Comparison of ENCODE assay signal across 8 mouse cellular contexts in genomic region chr17:5137936-5138335, GRCm38 (mm10).
A peak's percentile ranks its signal among the peaks of the same experiment; 100 is the strongest.
DNase-seq lines count a peak whose midpoint lies in the region; ATAC-seq and TF ChIP-seq lines count a peak whose summit lies in the region.

No protein-coding gene starts in this region.

- no peak overlapping the region for H3K4me2 ChIP-seq in intestine, embryonic 15.5 days (replicated peaks)
- no peak overlapping the region for H3K4me2 ChIP-seq in intestine, postnatal 0 days (replicated peaks; ENCODE audit: low read depth)
- H3K4me2 ChIP-seq in hindbrain, embryonic 15.5 days, result no peak overlapping the region
- H3K4me2 ChIP-seq in liver, postnatal 0 days (ENCODE audit: low read depth, low read length), result no peak overlapping the region

- intact Hi-C loops in left cerebral cortex, postnatal 14 days (cut with DNase I), result no loop called here

- no peak overlapping the region for H3K9ac ChIP-seq in intestine, embryonic 15.5 days
- H3K9ac ChIP-seq in intestine, postnatal 0 days (ENCODE audit: low read depth, low read length), result no peak overlapping the region
- H3K9ac ChIP-seq in hindbrain, embryonic 15.5 days, result no peak overlapping the region
- peak overlapping the region; percentile 44; the same call in 1 of the 2 replicates for H3K9ac ChIP-seq in liver, postnatal 0 days (replicated peaks)

- no peaks in the 10 kb centered on the region for H3K9me3 ChIP-seq in intestine, embryonic 15.5 days
- H3K9me3 ChIP-seq in intestine, postnatal 0 days (ENCODE audit: control insufficient read depth), result no peaks in the 10 kb centered on the region
- H3K9me3 ChIP-seq in hindbrain, embryonic 15.5 days, result no peaks in the 10 kb centered on the region
- no peaks in the 10 kb centered on the region for H3K9me3 ChIP-seq in liver, postnatal 0 days (ENCODE audit: low read length)

- TF ChIP-seq POLR2A in bone marrow macrophage, adult 2 months (IDR thresholded peaks at IDR 0.05; ENCODE audit: borderline replicate concordance, low read depth, low read length), result no peak

- 0 out of 2 replicates have a peak, but pooled peaks have one; percentile 6 for ATAC-seq in intestine, embryonic 15.5 days
- no peak for ATAC-seq in intestine, postnatal 0 days
- no peak for ATAC-seq in hindbrain, embryonic 15.5 days (ENCODE audit: low FRiP score, low read depth)
- ATAC-seq in liver, postnatal 0 days, result no peak

- no peak overlapping the region for H3K27ac ChIP-seq in intestine, embryonic 15.5 days
- H3K27ac ChIP-seq in intestine, postnatal 0 days (ENCODE audit: low read depth, low read length), result no peak overlapping the region
- peak overlapping the region; percentile 90 for H3K27ac ChIP-seq in bone marrow macrophage, adult 2 months (ENCODE audit: insufficient read depth, low read depth, low read length)
- peak overlapping the region; percentile 82; the same call in 1 of the 2 replicates for H3K27ac ChIP-seq in hindbrain, embryonic 15.5 days (replicated peaks)
- peak overlapping the region; percentile 55 for H3K27ac ChIP-seq in liver, postnatal 0 days (ENCODE audit: low read depth)

- TF ChIP-seq CTCF in intestine, postnatal 0 days (IDR thresholded peaks at IDR 0.05; ENCODE audit: low read depth), result no peak
- no peak for TF ChIP-seq CTCF in bone marrow macrophage, adult 2 months (IDR thresholded peaks at IDR 0.05; ENCODE audit: low read depth, low read length)
- no peak for TF ChIP-seq CTCF in liver, postnatal 0 days (IDR thresholded peaks at IDR 0.05; ENCODE audit: low read depth)

- DNase-seq in liver, postnatal 0 days, result no peak
- no peak for DNase-seq in layer of hippocampus, postnatal 36 days
- no peak for DNase-seq in left cerebral cortex, postnatal 14 days (ENCODE audit: low spot score in 2 of 2)
- DNase-seq in right cerebral cortex, adult 2 months (ENCODE audit: low spot score in 2 of 2), result no peak

- WGBS in intestine, embryonic 15.5 days, result 55% methylated on average over 3 of the region's 3 CpGs
- WGBS in intestine, postnatal 0 days, result 54% methylated on average over 3 of the region's 3 CpGs
- WGBS in hindbrain, embryonic 15.5 days, result 68% methylated on average over 3 of the region's 3 CpGs
- WGBS in liver, postnatal 0 days (ENCODE audit: insufficient replicate concordance), result 73% methylated on average over 3 of the region's 3 CpGs

- H3K4me3 ChIP-seq in intestine, embryonic 15.5 days (replicated peaks), result no peak overlapping the region
- H3K4me3 ChIP-seq in intestine, postnatal 0 days (ENCODE audit: low read depth, low read length), result no peak overlapping the region
- H3K4me3 ChIP-seq in bone marrow macrophage, adult 2 months (ENCODE audit: insufficient read depth, low read length), result no peak overlapping the region
- no peak overlapping the region for H3K4me3 ChIP-seq in hindbrain, embryonic 15.5 days
- H3K4me3 ChIP-seq in liver, postnatal 0 days (ENCODE audit: low read depth, low read length), result no peak overlapping the region

- H3K4me1 ChIP-seq in intestine, embryonic 15.5 days (replicated peaks), result peaks cover 27% of the 10 kb centered on the region
- H3K4me1 ChIP-seq in intestine, postnatal 0 days (replicated peaks; ENCODE audit: control insufficient read depth, insufficient read depth, low read length), result peaks cover 3% of the 10 kb centered on the region; the same call in 1 of the 2 replicates
- H3K4me1 ChIP-seq in bone marrow macrophage, adult 2 months (ENCODE audit: control insufficient read depth, insufficient read depth, low read length), result peaks cover 15% of the 10 kb centered on the region
- peaks cover 54% of the 10 kb centered on the region for H3K4me1 ChIP-seq in hindbrain, embryonic 15.5 days (replicated peaks)
- H3K4me1 ChIP-seq in liver, postnatal 0 days (ENCODE audit: insufficient read depth), result peaks cover 23% of the 10 kb centered on the region

- H3K27me3 ChIP-seq in intestine, embryonic 15.5 days (replicated peaks), result no peaks in the 10 kb centered on the region
- H3K27me3 ChIP-seq in intestine, postnatal 0 days (replicated peaks; ENCODE audit: control insufficient read depth, insufficient read depth, low read length), result no peaks in the 10 kb centered on the region
- no peaks in the 10 kb centered on the region for H3K27me3 ChIP-seq in hindbrain, embryonic 15.5 days
- no peaks in the 10 kb centered on the region for H3K27me3 ChIP-seq in liver, postnatal 0 days (ENCODE audit: insufficient read depth, low read length)

- H3K36me3 ChIP-seq in intestine, embryonic 15.5 days, result no peaks in the 10 kb centered on the region
- H3K36me3 ChIP-seq in intestine, postnatal 0 days (ENCODE audit: control insufficient read depth, insufficient read depth), result no peaks in the 10 kb centered on the region; the same call in 1 of the 2 replicates
- H3K36me3 ChIP-seq in hindbrain, embryonic 15.5 days, result no peaks in the 10 kb centered on the region
- H3K36me3 ChIP-seq in liver, postnatal 0 days (replicated peaks; ENCODE audit: insufficient read depth, low read length), result no peaks in the 10 kb centered on the region

- TF ChIP-seq EP300 in liver, postnatal 0 days (IDR thresholded peaks at IDR 0.05; ENCODE audit: low read depth), result no peak

Comparison
In these comparisons a context has a peak if more than half of its experiments do, and no peak if none do; other contexts are left out.
1. H3K27ac ChIP-seq: peak in bone marrow macrophage, adult 2 months (single experiment), hindbrain, embryonic 15.5 days (single experiment) and liver, postnatal 0 days (single experiment); none in intestine, embryonic 15.5 days (single experiment) and intestine, postnatal 0 days (single experiment).